Mouse (Mus musculus) lung, adult 18-20 months (tissue): Measurements from ENCODE around the gene Coq7.

Experiments used
- DNase-seq, 2 experiments: peaks; one replicate each; pipeline ENCODE4 v3.0.0; 2022; ENCODE audit warnings: mixed read lengths in 2 of 2

Coq7 gene

DNA sequence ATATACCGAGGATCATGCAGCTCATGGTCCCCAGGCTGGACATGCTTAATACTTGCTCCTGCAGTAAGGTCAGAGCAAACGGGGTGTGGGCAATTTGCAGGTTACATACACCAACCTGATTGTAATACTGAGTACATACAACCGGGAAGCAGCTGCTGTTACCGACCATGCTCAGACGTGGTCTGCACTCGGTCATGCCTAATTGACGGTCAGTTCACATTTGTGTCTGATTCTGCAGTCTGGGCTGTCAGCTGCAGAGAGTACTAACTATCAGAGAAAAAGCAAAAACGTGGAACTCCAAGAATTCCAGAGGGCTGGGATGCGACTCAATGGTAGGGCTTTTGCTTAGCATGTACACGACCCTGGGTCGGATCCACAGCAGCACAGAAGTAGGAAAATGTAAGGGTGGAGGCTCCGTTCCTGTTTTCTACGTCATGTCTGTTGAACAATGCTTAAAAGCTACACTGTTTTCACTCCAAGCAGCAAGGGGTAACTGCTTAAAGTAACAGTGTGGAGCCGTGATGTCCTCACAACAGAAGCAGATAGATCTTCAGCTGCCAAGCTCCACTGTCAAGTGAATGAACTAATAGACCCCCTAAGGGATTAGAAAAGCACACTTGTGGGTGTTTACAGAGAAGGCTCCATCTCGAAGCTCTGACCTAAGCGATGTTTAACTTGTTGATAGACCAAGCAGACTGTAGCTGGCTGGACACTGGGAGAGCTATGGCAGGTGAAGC, 71.6 kb downstream of the Coq7 start:
- no peak for DNase-seq
